Mouse (Mus musculus): ENCODE measurements around the gene Mmgt2. TPM values are rescaled to one million over a fixed set of nuclear protein-coding genes. Genes with fewer than 3 reads are reported as not detected.

Mmgt2 gene
- polyA plus RNA-seq, 1 experiment from 2014 or later: 20.6 TPM

- 95% methylated on average over 7 of the region's 7 CpGs for WGBS
- Histone ChIP-seq H3K27ac (ENCODE audit: low read length) (no peak overlapping the region), H3K4me1 (ENCODE audit: control insufficient read depth, insufficient read depth, low read length) (peaks cover 4% of the 10 kb centered on the region; the same call in 1 of the 2 replicates), H3K4me3 (ENCODE audit: low read depth, low read length) (no peak overlapping the region), H3K27me3 (ENCODE audit: control insufficient read depth, insufficient read depth, low read depth, low read length) (no peaks in the 10 kb centered on the region), H3K4me2 (ENCODE audit: low read length) (no peak overlapping the region), H3K36me3 (ENCODE audit: control insufficient read depth, insufficient read depth, low read length) (no peaks in the 10 kb centered on the region), H3K9me3 (replicated peaks; ENCODE audit: control insufficient read depth, low read length, poor library complexity, severe bottlenecking) (no peaks in the 10 kb centered on the region), H3K9ac (ENCODE audit: low read depth, low read length) (no peak overlapping the region)
- ATAC-seq: no peak
Measured at GRCm38 (mm10) chr11:62678778-62679354, 30.4 kb downstream of the Mmgt2 start.

DNA sequence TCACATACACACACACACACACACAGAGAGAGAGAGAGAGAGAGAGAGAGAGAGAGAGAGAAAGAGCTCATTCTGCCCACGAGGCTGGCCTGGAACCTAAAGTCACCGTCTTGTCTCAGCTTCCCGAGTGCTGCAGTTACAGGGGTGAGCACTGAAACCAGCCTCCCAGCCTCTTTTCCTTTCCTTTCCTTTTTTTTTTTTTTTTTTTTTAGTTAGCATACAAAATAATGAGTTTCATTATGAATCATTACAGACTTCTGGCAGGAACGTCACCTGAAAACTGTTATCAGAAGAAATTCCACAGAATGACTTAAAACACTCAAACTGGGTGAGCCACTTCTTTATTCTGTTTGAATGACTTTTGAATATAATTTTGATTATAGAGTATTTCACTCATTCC is 31.5 kb downstream of the Mmgt2 start:
- Histone ChIP-seq H3K27me3 (ENCODE audit: control insufficient read depth, insufficient read depth, low read depth, low read length) (no peaks in the 10 kb centered on the region), H3K4me2 (ENCODE audit: low read length) (no peak overlapping the region), H3K9me3 (replicated peaks; ENCODE audit: control insufficient read depth, low read length, poor library complexity, severe bottlenecking) (no peaks in the 10 kb centered on the region), H3K4me3 (ENCODE audit: low read depth, low read length) (no peak overlapping the region), H3K27ac (ENCODE audit: low read length) (no peak overlapping the region), H3K9ac (ENCODE audit: low read depth, low read length) (no peak overlapping the region), H3K4me1 (ENCODE audit: control insufficient read depth, insufficient read depth, low read length) (peaks cover 4% of the 10 kb centered on the region; the same call in 1 of the 2 replicates), H3K36me3 (ENCODE audit: control insufficient read depth, insufficient read depth, low read length) (no peaks in the 10 kb centered on the region)
- 87% methylated on average over 4 of the region's 4 CpGs for WGBS
- ATAC-seq: no peak

DNA sequence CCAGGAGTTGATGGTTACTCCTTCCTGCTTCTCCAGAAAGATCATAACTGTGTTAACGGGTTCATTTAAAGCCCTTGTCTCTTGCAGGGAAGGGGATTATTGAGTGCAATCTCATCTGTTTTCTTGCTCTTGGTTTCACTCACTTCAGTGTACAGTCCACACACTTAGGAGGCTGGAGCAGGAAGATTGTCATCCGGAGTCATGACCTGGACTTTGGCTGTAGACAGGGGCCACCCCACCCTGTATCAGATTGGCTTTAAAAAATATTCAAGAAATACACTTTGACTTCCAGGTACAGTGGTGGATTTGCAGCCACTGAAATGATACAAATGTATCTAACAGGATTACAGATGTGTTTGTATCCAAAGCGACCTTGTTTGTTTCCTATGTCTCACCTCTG is 43.1 kb downstream of the Mmgt2 start:
- H3K27ac ChIP-seq (ENCODE audit: low read length): no peak overlapping the region
- no peak for ATAC-seq
- H3K9me3 ChIP-seq (replicated peaks; ENCODE audit: control insufficient read depth, low read length, poor library complexity, severe bottlenecking): no peaks in the 10 kb centered on the region
- no peaks in the 10 kb centered on the region for H3K27me3 ChIP-seq (ENCODE audit: control insufficient read depth, insufficient read depth, low read depth, low read length)
- H3K9ac ChIP-seq (ENCODE audit: low read depth, low read length): no peak overlapping the region
- WGBS: 93% methylated on average over 3 of the region's 3 CpGs
- no peaks in the 10 kb centered on the region for H3K36me3 ChIP-seq (ENCODE audit: control insufficient read depth, insufficient read depth, low read length)
- H3K4me3 ChIP-seq (ENCODE audit: low read depth, low read length): no peak overlapping the region
- H3K4me1 ChIP-seq (ENCODE audit: control insufficient read depth, insufficient read depth, low read length): no peaks in the 10 kb centered on the region
- no peak overlapping the region for H3K4me2 ChIP-seq (ENCODE audit: low read length)

- Histone ChIP-seq H3K27ac (ENCODE audit: low read length) (no peak overlapping the region), H3K9me3 (replicated peaks; ENCODE audit: control insufficient read depth, low read length, poor library complexity, severe bottlenecking) (no peaks in the 10 kb centered on the region), H3K4me3 (ENCODE audit: low read depth, low read length) (no peak overlapping the region), H3K4me2 (ENCODE audit: low read length) (no peak overlapping the region), H3K4me1 (ENCODE audit: control insufficient read depth, insufficient read depth, low read length) (no peaks in the 10 kb centered on the region), H3K36me3 (ENCODE audit: control insufficient read depth, insufficient read depth, low read length) (no peaks in the 10 kb centered on the region), H3K27me3 (ENCODE audit: control insufficient read depth, insufficient read depth, low read depth, low read length) (no peaks in the 10 kb centered on the region), H3K9ac (ENCODE audit: low read depth, low read length) (no peak overlapping the region)
- 23% methylated on average over 9 of the region's 11 CpGs for WGBS
- peak; percentile 84 for ATAC-seq
Measured at GRCm38 (mm10) chr11:62693299-62694184, 45.1 kb downstream of the Mmgt2 start.

DNA sequence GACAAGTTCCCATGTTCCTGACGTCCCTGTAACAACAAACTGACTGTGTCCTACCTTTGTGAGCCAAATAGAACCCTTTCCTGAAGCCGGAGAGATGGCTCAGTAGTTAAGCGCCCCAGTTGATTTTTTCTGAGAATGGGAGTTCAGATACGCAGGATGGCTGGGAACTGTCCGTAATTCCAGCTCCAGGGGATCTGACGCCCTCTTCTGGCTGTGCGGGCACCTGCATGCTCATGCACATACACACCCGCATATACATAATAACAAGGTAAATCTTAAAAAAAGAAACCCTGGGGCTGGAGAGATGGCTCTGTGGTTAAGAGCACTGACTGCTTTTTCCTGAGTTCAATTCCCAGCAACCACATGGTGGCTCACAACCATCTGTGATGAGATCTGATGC is 46.7 kb downstream of the Mmgt2 start:
- Histone ChIP-seq H3K27me3 (ENCODE audit: control insufficient read depth, insufficient read depth, low read depth, low read length) (no peaks in the 10 kb centered on the region), H3K27ac (ENCODE audit: low read length) (no peak overlapping the region), H3K36me3 (ENCODE audit: control insufficient read depth, insufficient read depth, low read length) (0 out of 2 replicates have a peak, but pooled peaks cover 3% of the 10 kb centered on the region), H3K9ac (ENCODE audit: low read depth, low read length) (no peak overlapping the region), H3K4me1 (ENCODE audit: control insufficient read depth, insufficient read depth, low read length) (no peaks in the 10 kb centered on the region), H3K4me2 (ENCODE audit: low read length) (no peak overlapping the region), H3K9me3 (replicated peaks; ENCODE audit: control insufficient read depth, low read length, poor library complexity, severe bottlenecking) (no peaks in the 10 kb centered on the region), H3K4me3 (ENCODE audit: low read depth, low read length) (no peak overlapping the region)
- WGBS: 94% methylated on average over 8 of the region's 8 CpGs
- ATAC-seq: no peak

- Histone ChIP-seq H3K4me3 (ENCODE audit: low read depth, low read length) (no peak overlapping the region), H3K27ac (ENCODE audit: low read length) (no peak overlapping the region), H3K27me3 (ENCODE audit: control insufficient read depth, insufficient read depth, low read depth, low read length) (no peaks in the 10 kb centered on the region), H3K9ac (ENCODE audit: low read depth, low read length) (no peak overlapping the region), H3K36me3 (ENCODE audit: control insufficient read depth, insufficient read depth, low read length) (0 out of 2 replicates have a peak, but pooled peaks cover 3% of the 10 kb centered on the region), H3K4me1 (ENCODE audit: control insufficient read depth, insufficient read depth, low read length) (no peaks in the 10 kb centered on the region), H3K9me3 (replicated peaks; ENCODE audit: control insufficient read depth, low read length, poor library complexity, severe bottlenecking) (no peaks in the 10 kb centered on the region), H3K4me2 (ENCODE audit: low read length) (no peak overlapping the region)
- no peak for ATAC-seq
- WGBS: 58% methylated on average over 4 of the region's 4 CpGs
Measured at GRCm38 (mm10) chr11:62699749-62700148, 51.3 kb downstream of the Mmgt2 start.

GRCm38 (mm10) chr11:62701218-62701617 is 52.8 kb downstream of the Mmgt2 start:
- H3K36me3 ChIP-seq (ENCODE audit: control insufficient read depth, insufficient read depth, low read length): 0 out of 2 replicates have a peak, but pooled peaks cover 3% of the 10 kb centered on the region
- 78% methylated on average over 1 of the region's 1 CpGs for WGBS
- no peak for ATAC-seq

GRCm38 (mm10) chr11:62706141-62706540 is 57.7 kb downstream of the Mmgt2 start:
- no peak for ATAC-seq
- no peak overlapping the region for H3K4me3 ChIP-seq (ENCODE audit: low read depth, low read length)
- H3K4me2 ChIP-seq (ENCODE audit: low read length): no peak overlapping the region
- 91% methylated on average over 2 of the region's 2 CpGs for WGBS
- H3K27me3 ChIP-seq (ENCODE audit: control insufficient read depth, insufficient read depth, low read depth, low read length): no peaks in the 10 kb centered on the region
- no peak overlapping the region for H3K27ac ChIP-seq (ENCODE audit: low read length)
- no peaks in the 10 kb centered on the region for H3K9me3 ChIP-seq (replicated peaks; ENCODE audit: control insufficient read depth, low read length, poor library complexity, severe bottlenecking)
- H3K4me1 ChIP-seq (ENCODE audit: control insufficient read depth, insufficient read depth, low read length): no peaks in the 10 kb centered on the region
- peaks cover 6% of the 10 kb centered on the region; the same call in 1 of the 2 replicates for H3K36me3 ChIP-seq (ENCODE audit: control insufficient read depth, insufficient read depth, low read length)
- no peak overlapping the region for H3K9ac ChIP-seq (ENCODE audit: low read depth, low read length)

More at GRCm38 (mm10) chr11:62701218-62701617, 52.8 kb downstream of the Mmgt2 start:
- Histone ChIP-seq H3K27ac (ENCODE audit: low read length) (no peak overlapping the region), H3K4me2 (ENCODE audit: low read length) (no peak overlapping the region), H3K9me3 (replicated peaks; ENCODE audit: control insufficient read depth, low read length, poor library complexity, severe bottlenecking) (no peaks in the 10 kb centered on the region), H3K27me3 (ENCODE audit: control insufficient read depth, insufficient read depth, low read depth, low read length) (no peaks in the 10 kb centered on the region), H3K9ac (ENCODE audit: low read depth, low read length) (no peak overlapping the region), H3K4me3 (ENCODE audit: low read depth, low read length) (no peak overlapping the region), H3K4me1 (ENCODE audit: control insufficient read depth, insufficient read depth, low read length) (no peaks in the 10 kb centered on the region)

GRCm38 (mm10) chr11:62708252-62708651 is 59.8 kb downstream of the Mmgt2 start:
- Histone ChIP-seq H3K9ac (ENCODE audit: low read depth, low read length) (no peak overlapping the region), H3K4me1 (ENCODE audit: control insufficient read depth, insufficient read depth, low read length) (no peaks in the 10 kb centered on the region), H3K9me3 (replicated peaks; ENCODE audit: control insufficient read depth, low read length, poor library complexity, severe bottlenecking) (no peaks in the 10 kb centered on the region), H3K27ac (ENCODE audit: low read length) (no peak overlapping the region), H3K4me2 (ENCODE audit: low read length) (no peak overlapping the region), H3K4me3 (ENCODE audit: low read depth, low read length) (no peak overlapping the region), H3K36me3 (ENCODE audit: control insufficient read depth, insufficient read depth, low read length) (peaks cover 9% of the 10 kb centered on the region), H3K27me3 (ENCODE audit: control insufficient read depth, insufficient read depth, low read depth, low read length) (no peaks in the 10 kb centered on the region)
- ATAC-seq: no peak
- 81% methylated on average over 7 of the region's 7 CpGs for WGBS

Measured in midbrain, embryonic 16.5 days (tissue).